Mouse (Mus musculus): ENCODE measurements around the gene Gm5426.

GRCm38 (mm10) chr10:96089744-96090143, 46.7 kb upstream of the Gm5426 start:
- no peak for TF ChIP-seq GATA1 (IDR thresholded peaks at IDR 0.05; ENCODE audit: borderline replicate concordance, low read length)
- no peak for TF ChIP-seq FLI1 (IDR thresholded peaks at IDR 0.05; ENCODE audit: low read length)
